ENCODE assay signal across 29 mouse cellular contexts in the genomic region with DNA sequence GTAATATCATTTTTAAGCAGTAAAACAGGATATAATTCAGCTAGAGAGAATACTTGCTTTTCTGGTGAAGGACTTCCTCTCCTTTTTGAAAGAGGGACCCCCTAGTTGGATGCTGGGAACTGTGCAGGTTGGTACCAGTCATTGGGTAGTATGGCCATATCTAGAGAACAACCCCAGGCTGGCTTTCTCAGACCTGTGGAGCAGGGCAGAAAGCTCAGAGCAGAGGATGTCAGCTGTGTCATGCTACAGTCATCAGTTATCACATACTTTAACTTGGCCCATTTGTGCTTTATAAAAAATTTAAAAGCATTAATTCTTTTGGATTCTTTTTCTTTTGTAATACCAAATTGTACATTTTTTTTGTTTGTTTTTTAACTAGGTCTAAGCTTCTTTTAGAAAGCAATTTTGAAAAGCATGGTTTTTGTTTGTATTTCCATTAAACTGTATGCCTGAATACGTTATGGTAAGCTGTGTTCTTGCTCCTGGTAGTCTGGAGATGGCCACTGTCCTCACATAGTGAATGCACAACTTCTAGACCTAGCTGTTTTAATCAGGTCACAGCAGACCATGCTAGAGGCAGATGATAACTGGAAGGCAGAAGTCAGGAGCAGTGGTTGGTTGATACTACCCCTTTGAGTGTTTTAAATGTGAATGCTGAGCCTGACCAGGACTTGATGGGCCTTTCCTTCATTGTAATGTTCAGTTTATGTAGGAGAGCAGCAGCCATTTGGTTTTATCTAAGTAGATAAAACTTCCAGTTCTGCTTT. TPM values are rescaled to one million over a fixed set of nuclear protein-coding genes. Genes with fewer than 3 reads are reported as not detected.
DNase-seq lines count a peak whose midpoint lies in the region; ATAC-seq and TF ChIP-seq lines count a peak whose summit lies in the region.
"Had no signal": no experiment of that assay in that cellular context is flagged by ENCODE, and none has a peak within 500 bp of the region (broad histone marks: within the 10 kb centered on the region; RNA-seq: fewer than 3 reads in every experiment).

No protein-coding gene starts in this region.

- peaks cover 9% of the 10 kb centered on the region for H3K4me1 ChIP-seq in liver, embryonic 11.5 days (replicated peaks; ENCODE audit: control insufficient read depth, insufficient read depth, low read length)
- H3K4me1 ChIP-seq in liver, embryonic 14.5 days (replicated peaks; ENCODE audit: control insufficient read depth in 2 of 2, insufficient read depth in 2 of 2, low read length in 1 of 2), result peaks cover 0 to 6% of the 10 kb centered on the region in 2 experiments; a peak in 1 of 4 replicates
- H3K4me1 ChIP-seq: embryonic facial prominence, embryonic 15.5 days had no signal

- no peak for TF ChIP-seq EP300 in liver, embryonic 14.5 days (IDR thresholded peaks at IDR 0.05; ENCODE audit: low read depth)

- TF ChIP-seq CTCF in liver, embryonic 14.5 days (IDR thresholded peaks at IDR 0.05; ENCODE audit: low read depth), result no peak

- H3K27me3 ChIP-seq in liver, embryonic 11.5 days (replicated peaks; ENCODE audit: control insufficient read depth, insufficient read depth, low read length), result no peaks in the 10 kb centered on the region
- no peaks in the 10 kb centered on the region for H3K27me3 ChIP-seq in liver, embryonic 14.5 days (ENCODE audit: control insufficient read depth, insufficient read depth, low read length)
- H3K27me3 ChIP-seq: CH12.LX; embryonic facial prominence, embryonic 15.5 days; hindbrain, embryonic 13.5 days; Patski had no signal

- no peak for DNase-seq in liver, embryonic 11.5 days (ENCODE audit: low spot score)
- DNase-seq in liver (no peak), MEL-GATA-1-ER (ENCODE audit: extremely low read depth, low read depth) (peak; percentile 79)
- peak; percentile 10 to 25 (median 10) for DNase-seq in liver, embryonic 14.5 days (ENCODE audit: low read depth in 3 of 3, low spot score in 3 of 3)
- DNase-seq in kidney, adult 18-20 months, result no peak
- DNase-seq in ovary, postnatal 10 days (ENCODE audit: low spot score), result no peak
- DNase-seq: adrenal gland, postnatal 14 days; cerebellum, adult 18-20 months; cerebellum, postnatal 10 days; embryo, embryonic 11 days; forebrain, postnatal 0 days; gastrocnemius, adult 2 months; gastrocnemius, postnatal 25 days; heart, postnatal 10 days; heart, postnatal 4 days had no signal

- H3K4me2 ChIP-seq in liver, embryonic 11.5 days, result no peak overlapping the region
- no peak overlapping the region for H3K4me2 ChIP-seq in liver, embryonic 14.5 days (ENCODE audit: low read depth)
- H3K4me2 ChIP-seq: embryonic facial prominence, embryonic 15.5 days; forebrain, embryonic 12.5 days; hindbrain, embryonic 13.5 days had no signal

- H3K9me3 ChIP-seq in liver, embryonic 11.5 days (ENCODE audit: control insufficient read depth, low read length), result no peaks in the 10 kb centered on the region
- no peaks in the 10 kb centered on the region for H3K9me3 ChIP-seq in liver, embryonic 14.5 days (ENCODE audit: control insufficient read depth, low read length)
- H3K9me3 ChIP-seq: embryonic facial prominence, embryonic 15.5 days; forebrain, embryonic 12.5 days; hindbrain, embryonic 13.5 days had no signal

- H3K9ac ChIP-seq in liver, embryonic 11.5 days (ENCODE audit: low read depth, low read length), result no peak overlapping the region
- no peak overlapping the region for H3K9ac ChIP-seq in liver, embryonic 14.5 days (replicated peaks)
- H3K9ac ChIP-seq: embryonic facial prominence, embryonic 15.5 days; forebrain, embryonic 12.5 days; forebrain, postnatal 0 days; hindbrain, embryonic 13.5 days had no signal

- no peak overlapping the region for H3K4me3 ChIP-seq in liver, embryonic 11.5 days (ENCODE audit: low read depth, low read length)
- H3K4me3 ChIP-seq in liver, embryonic 14.5 days (ENCODE audit: insufficient read depth in 1 of 2, low read depth in 2 of 2, low read length in 2 of 2), result no peak overlapping the region
- H3K4me3 ChIP-seq: embryonic facial prominence, embryonic 15.5 days; erythroblast, embryonic 14.5 days; forebrain, embryonic 12.5 days; gastrocnemius, adult 2 months; hindbrain, embryonic 13.5 days had no signal

- peak; percentile 88 for ATAC-seq in liver, embryonic 11.5 days (replicated peaks; ENCODE audit: low FRiP score)
- ATAC-seq in liver, embryonic 14.5 days (ENCODE audit: insufficient read depth), result peak; percentile 60
- ATAC-seq in megakaryocyte-erythroid progenitor cell, adult 5-6 weeks (replicated peaks; ENCODE audit: low FRiP score, low TSS enrichment, poor library complexity, severe bottlenecking), result peak; percentile 88
- no peak for ATAC-seq in erythroid progenitor cell, adult 5-6 weeks (replicated peaks; ENCODE audit: low FRiP score, poor library complexity, severe bottlenecking)
- ATAC-seq: activated CD4-positive, CD25-positive, alpha-beta regulatory T cell, adult 4 months; forebrain, postnatal 0 days; hindbrain, postnatal 0 days; Patski had no signal

- H3K36me3 ChIP-seq in liver, embryonic 11.5 days (ENCODE audit: control insufficient read depth, insufficient read depth, low read length), result no peaks in the 10 kb centered on the region; the same call in 1 of the 2 replicates
- peaks cover 10% of the 10 kb centered on the region for H3K36me3 ChIP-seq in liver, embryonic 14.5 days (replicated peaks; ENCODE audit: control insufficient read depth, insufficient read depth, low read depth)

- 59% methylated on average over 1 of the region's 1 CpGs for WGBS in liver, embryonic 11.5 days
- WGBS in liver, embryonic 14.5 days (ENCODE audit: insufficient replicate concordance), result 31% methylated on average over 1 of the region's 1 CpGs

- 0 out of 2 replicates have a peak overlapping the region, but pooled peaks have one; percentile 19 for H3K27ac ChIP-seq in liver, embryonic 11.5 days (ENCODE audit: low read depth, low read length)
- no peak overlapping the region for H3K27ac ChIP-seq in liver, embryonic 14.5 days
- H3K27ac ChIP-seq: embryonic facial prominence, embryonic 15.5 days; gastrocnemius, adult 2 months; hindbrain, embryonic 13.5 days; hindbrain, postnatal 0 days had no signal

RNA-seq across cellular contexts. Expression of a gene that starts 17.6 kb away (rescaled TPM):
- polyA plus RNA-seq in liver, embryonic 11.5 days (2014; fragmentation: Nextera tagmentation; extraction: Ambion mirVana), result not detected in 2 replicates
- polyA plus RNA-seq in liver, embryonic 14.5 days (2012; rRNA removed), result not detected in 2 replicates
- not detected in 2 replicates for polyA plus RNA-seq in liver, embryonic 14.5 days (2014; fragmentation: Nextera tagmentation; extraction: Ambion mirVana)
- not detected in 2 replicates for total RNA-seq in megakaryocyte-erythroid progenitor cell, adult 5-6 weeks (2014; fragmentation: Nextera tagmentation)
- not detected in 2 replicates for total RNA-seq in megakaryocyte-erythroid progenitor cell, adult 5-6 weeks (2017)
- not detected in 2 replicates for total RNA-seq in erythroid progenitor cell, adult 5-6 weeks (2015; ENCODE audit: low replicate concordance)
- total RNA-seq in erythroid progenitor cell, adult 5-6 weeks (2017; ENCODE audit: low replicate concordance), result not detected in 2 replicates
- total RNA-seq: adrenal gland, adult 18-20 months; adrenal gland, postnatal 14 days; CH12.LX; gastrocnemius, adult 2 months; gastrocnemius, postnatal 25 days; granulocyte monocyte progenitor cell, adult 5-6 weeks; heart, postnatal 10 days; heart, postnatal 4 days had no signal
- polyA plus RNA-seq: activated CD4-positive, CD25-positive, alpha-beta regulatory T cell, adult 4 months; embryonic facial prominence, embryonic 15.5 days; erythroblast, embryonic 14.5 days; heart, embryonic 14.5 days; hindbrain, embryonic 13.5 days; hindbrain, postnatal 0 days; intestine, embryonic 14.5 days; Patski had no signal

RNA-seq across cellular contexts. Expression of a gene that starts 54.9 kb away (rescaled TPM):
- polyA plus RNA-seq in liver, embryonic 11.5 days (2014; fragmentation: Nextera tagmentation; extraction: Ambion mirVana), result 88.0 and 96.4 TPM in 2 replicates
- 12.7 and 20.6 TPM in 2 replicates for polyA plus RNA-seq in liver, embryonic 14.5 days (2012; rRNA removed)
- 32.2 and 32.5 TPM in 2 replicates for polyA plus RNA-seq in liver, embryonic 14.5 days (2014; fragmentation: Nextera tagmentation; extraction: Ambion mirVana)
- total RNA-seq in megakaryocyte-erythroid progenitor cell, adult 5-6 weeks (2014; fragmentation: Nextera tagmentation), result 89.8 and 107 TPM in 2 replicates
- 199 and 249 TPM in 2 replicates for total RNA-seq in megakaryocyte-erythroid progenitor cell, adult 5-6 weeks (2017)
- 38.2 and 44.4 TPM in 2 replicates for total RNA-seq in erythroid progenitor cell, adult 5-6 weeks (2015; ENCODE audit: low replicate concordance)
- total RNA-seq in erythroid progenitor cell, adult 5-6 weeks (2017; ENCODE audit: low replicate concordance), result 29.5 and 44.0 TPM in 2 replicates

Comparison
In these comparisons a context has a peak if more than half of its experiments do, and no peak if none do; other contexts are left out.
1. DNase-seq: peak in MEL-GATA-1-ER (single experiment) and liver, embryonic 14.5 days (3 of 3); none in liver, embryonic 11.5 days (single experiment), liver (single experiment), kidney, adult 18-20 months (single experiment) and ovary, postnatal 10 days (single experiment).